Mouse (Mus musculus): ENCODE measurements around the gene Nop10.
"Not testable (repeated sequence)": the region's sequence is repeated elsewhere in the genome, so short reads cannot be mapped to it uniquely, and the experiment has no call there.

GRCm38 (mm10) chr2:112286062-112286461 is 24.3 kb downstream of the Nop10 start:
- TF ChIP-seq POLR2A (IDR thresholded peaks at IDR 0.05; ENCODE audit: low read depth, low read length); CTCF (conservative IDR thresholded peaks at IDR 0.05; ENCODE audit: insufficient read depth, insufficient read length, low read depth, low read length): not testable (repeated sequence)
